Mouse (Mus musculus): ENCODE results near the gene Psmd1. TPM values are rescaled to one million over a fixed set of nuclear protein-coding genes. Genes with fewer than 3 reads are reported as not detected.

The Psmd1 gene
- polyA plus RNA-seq, 1 experiment from 2014 or later = 123 TPM

- Histone ChIP-seq H3K36me3 (ENCODE audit: inconsistent target) (peaks cover 67% of the 10 kb centered on the region), H3K4me3 (ENCODE audit: inconsistent target) (no peak overlapping the region), H3K27ac (no peak overlapping the region), H3K79me2 (ENCODE audit: inconsistent target) (no peaks in the 10 kb centered on the region)
- 95% methylated on average over 6 of the region's 6 CpGs for WGBS (ENCODE audit: missing documents)
Measured at GRCm38 (mm10) chr1:86135315-86135714, 71.1 kb downstream of the Psmd1 start.

- no peak overlapping the region for H3K27ac ChIP-seq
- WGBS (ENCODE audit: missing documents) = 95% methylated on average over 3 of the region's 3 CpGs
Measured at GRCm38 (mm10) chr1:86141081-86141480, 76.9 kb downstream of the Psmd1 start.

GRCm38 (mm10) chr1:86143165-86143564, 79.0 kb downstream of the Psmd1 start:
- H3K79me2 ChIP-seq (ENCODE audit: inconsistent target) = no peaks in the 10 kb centered on the region
- H3K36me3 ChIP-seq (ENCODE audit: inconsistent target) = peaks cover 5% of the 10 kb centered on the region; the same call in 1 of the 2 replicates
- 78% methylated on average over 4 of the region's 4 CpGs for WGBS (ENCODE audit: missing documents)
- no peak overlapping the region for H3K27ac ChIP-seq
- no peak overlapping the region for H3K4me3 ChIP-seq (ENCODE audit: inconsistent target)

More at GRCm38 (mm10) chr1:86141081-86141480, 76.9 kb downstream of the Psmd1 start:
- Histone ChIP-seq H3K4me3 (ENCODE audit: inconsistent target) (no peak overlapping the region), H3K36me3 (ENCODE audit: inconsistent target) (peaks cover 24% of the 10 kb centered on the region; the same call in 1 of the 2 replicates), H3K79me2 (ENCODE audit: inconsistent target) (no peaks in the 10 kb centered on the region)

DNA sequence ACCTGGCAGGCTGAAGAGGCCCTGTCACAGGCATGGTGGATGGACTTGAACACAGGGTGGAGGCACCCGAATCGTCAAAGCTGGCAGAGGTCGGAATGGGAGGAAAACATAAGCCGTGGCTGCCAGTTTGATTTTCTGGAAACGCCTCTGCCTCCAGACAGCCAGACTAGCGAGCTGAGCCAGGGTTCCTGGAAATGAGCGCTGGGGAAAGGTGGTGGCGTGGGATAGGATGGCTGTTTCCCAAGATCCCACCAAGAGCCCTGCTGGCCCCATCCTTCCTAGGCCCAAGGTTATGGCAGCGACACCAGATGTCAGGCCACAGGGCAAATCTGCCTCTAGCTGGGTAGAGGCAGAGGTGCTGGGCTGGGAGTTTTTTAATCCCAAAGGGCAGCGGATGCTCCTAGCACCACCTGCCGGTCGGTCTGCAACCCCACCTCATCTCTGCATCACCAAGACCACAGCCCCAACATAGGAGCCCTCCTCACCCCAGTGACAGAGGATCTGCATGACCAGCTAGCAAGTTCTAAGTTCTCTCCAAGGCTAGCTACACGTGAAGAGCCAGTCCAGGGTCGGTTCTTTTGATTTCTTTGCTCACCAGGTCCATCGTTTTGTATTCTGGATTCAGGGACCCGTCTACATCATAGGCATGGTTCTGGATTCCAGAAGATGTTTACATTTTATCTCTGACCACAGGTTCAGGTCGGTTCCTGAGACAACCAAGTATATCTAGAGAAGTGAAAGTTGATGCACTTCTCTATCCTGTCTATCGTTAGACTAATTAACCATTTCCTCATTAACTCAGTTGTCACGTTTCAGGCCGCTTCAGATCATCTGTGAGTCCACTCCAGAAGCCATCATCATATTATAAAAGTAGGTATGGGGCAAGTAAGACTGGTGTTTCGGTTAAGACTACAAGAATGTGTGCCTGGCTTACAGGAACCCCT, 80.1 kb downstream of the Psmd1 start:
- H3K4me3 ChIP-seq (ENCODE audit: inconsistent target) = no peak overlapping the region
- H3K36me3 ChIP-seq (ENCODE audit: inconsistent target) = no peaks in the 10 kb centered on the region; the same call in 1 of the 2 replicates
- 72% methylated on average over 21 of the region's 21 CpGs for WGBS (ENCODE audit: missing documents)
- no peak overlapping the region for H3K27ac ChIP-seq
- no peaks in the 10 kb centered on the region for H3K79me2 ChIP-seq (ENCODE audit: inconsistent target)

DNA sequence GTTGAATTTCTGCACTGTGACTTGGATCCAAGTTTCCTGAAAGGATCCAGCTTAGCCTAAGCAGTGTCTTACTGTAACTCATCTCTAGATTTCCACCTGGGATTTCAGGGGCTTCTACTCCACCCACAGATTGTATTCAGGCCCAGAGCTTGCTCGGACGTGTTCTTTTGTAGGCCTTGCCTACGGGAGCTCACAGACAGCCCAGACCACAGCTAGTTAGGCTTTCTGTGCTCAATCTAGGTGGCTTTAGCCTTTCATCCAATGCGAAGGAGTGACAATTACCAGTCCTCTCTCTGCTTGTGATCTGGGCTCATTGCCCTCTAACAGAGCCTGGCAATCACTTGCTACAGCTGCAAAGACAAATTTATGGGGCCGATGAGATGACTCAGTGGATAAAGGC, 82.1 kb downstream of the Psmd1 start:
- H3K27ac ChIP-seq = no peak overlapping the region
- H3K79me2 ChIP-seq (ENCODE audit: inconsistent target) = no peaks in the 10 kb centered on the region
- no peak overlapping the region for H3K4me3 ChIP-seq (ENCODE audit: inconsistent target)
- no peaks in the 10 kb centered on the region for H3K36me3 ChIP-seq (ENCODE audit: inconsistent target)
- 89% methylated on average over 5 of the region's 5 CpGs for WGBS (ENCODE audit: missing documents)

DNA sequence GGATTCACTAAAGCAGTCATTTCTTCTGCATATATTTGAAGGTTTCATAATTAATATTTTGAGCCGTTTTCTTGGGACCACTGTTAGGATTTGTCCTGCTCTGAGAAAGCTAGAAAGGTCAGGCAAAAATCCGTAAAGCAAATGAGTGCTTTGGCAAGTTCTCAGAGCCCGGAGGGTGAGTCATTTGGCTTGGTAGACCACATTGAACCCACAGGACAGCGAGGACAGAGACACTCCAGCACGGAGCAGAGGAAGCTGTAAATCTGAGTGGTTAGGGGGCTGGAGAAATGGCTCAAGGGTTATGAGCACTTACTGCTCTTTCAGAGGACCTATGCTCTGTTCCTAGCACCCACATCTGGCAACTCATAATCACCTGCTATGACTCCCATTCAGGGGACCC, 83.4 kb downstream of the Psmd1 start:
- Histone ChIP-seq H3K36me3 (ENCODE audit: inconsistent target) (no peaks in the 10 kb centered on the region), H3K79me2 (ENCODE audit: inconsistent target) (no peaks in the 10 kb centered on the region), H3K27ac (no peak overlapping the region), H3K4me3 (ENCODE audit: inconsistent target) (no peak overlapping the region)
- WGBS (ENCODE audit: missing documents) = 16% methylated on average over 5 of the region's 5 CpGs

DNA sequence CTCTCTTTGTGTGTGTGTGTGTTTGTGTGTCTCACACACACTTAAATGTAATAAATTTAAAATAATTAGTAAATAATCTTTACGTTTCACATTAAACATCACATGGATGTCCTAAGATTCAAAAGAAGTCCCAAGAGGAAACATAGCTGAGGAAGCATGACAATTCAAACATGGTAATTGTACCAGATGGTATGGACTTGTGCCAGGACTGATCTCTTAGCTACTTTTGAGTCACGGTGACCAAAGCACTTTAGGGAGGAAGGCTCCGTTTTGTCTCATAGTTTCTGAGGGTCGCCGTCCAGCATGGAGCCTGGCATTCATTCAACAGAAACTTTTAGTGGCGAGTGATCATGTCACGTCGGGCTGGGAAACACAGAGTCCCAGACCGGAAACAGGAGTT, 84.0 kb downstream of the Psmd1 start:
- WGBS (ENCODE audit: missing documents) = 70% methylated on average over 9 of the region's 9 CpGs
- Histone ChIP-seq H3K36me3 (ENCODE audit: inconsistent target) (no peaks in the 10 kb centered on the region), H3K27ac (no peak overlapping the region), H3K4me3 (ENCODE audit: inconsistent target) (no peak overlapping the region), H3K79me2 (ENCODE audit: inconsistent target) (no peaks in the 10 kb centered on the region)

DNA sequence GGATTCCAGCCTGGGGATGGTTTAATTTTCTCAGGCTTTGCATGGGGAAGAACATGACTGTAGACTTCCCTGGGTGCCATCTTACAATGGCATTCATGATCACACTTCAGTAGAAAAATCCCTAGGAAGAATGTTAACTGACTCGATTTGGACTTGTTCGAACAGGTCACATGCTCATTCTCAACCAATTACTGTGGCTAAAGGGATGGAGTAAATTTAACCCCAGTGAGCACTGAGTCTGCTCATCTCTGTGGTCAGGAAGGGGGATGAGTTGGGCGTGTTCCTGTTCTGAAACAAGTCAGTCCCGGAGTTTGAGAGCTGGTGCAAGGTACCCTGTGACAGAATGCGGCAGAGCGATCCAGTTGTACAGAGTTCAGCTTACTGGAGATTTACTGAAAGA, 86.7 kb downstream of the Psmd1 start:
- 62% methylated on average over 6 of the region's 6 CpGs for WGBS (ENCODE audit: missing documents)
- no peaks in the 10 kb centered on the region for H3K79me2 ChIP-seq (ENCODE audit: inconsistent target)
- H3K4me3 ChIP-seq (ENCODE audit: inconsistent target) = no peak overlapping the region
- H3K36me3 ChIP-seq (ENCODE audit: inconsistent target) = no peaks in the 10 kb centered on the region
- no peak overlapping the region for H3K27ac ChIP-seq

DNA sequence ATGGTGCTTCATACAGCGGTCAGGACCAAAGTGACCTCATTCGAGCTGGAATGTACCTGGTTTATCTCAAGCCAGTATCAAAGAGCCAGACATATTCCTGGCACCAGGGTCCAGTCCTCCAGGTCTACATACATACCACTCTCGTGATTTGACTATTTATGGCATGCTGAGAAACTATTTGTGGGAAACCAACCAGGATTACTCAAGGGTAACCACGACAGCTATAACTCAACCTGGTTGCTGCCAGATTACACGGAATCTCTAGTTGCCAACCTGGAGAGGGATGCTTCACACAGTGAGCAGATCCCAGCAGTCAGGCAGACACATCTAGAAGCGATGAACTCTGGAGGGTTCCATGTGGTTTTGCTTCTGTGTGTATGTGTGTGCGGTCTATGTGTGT, 87.2 kb downstream of the Psmd1 start:
- WGBS (ENCODE audit: missing documents) = 72% methylated on average over 7 of the region's 7 CpGs
- H3K27ac ChIP-seq = no peak overlapping the region
- H3K4me3 ChIP-seq (ENCODE audit: inconsistent target) = no peak overlapping the region
- H3K36me3 ChIP-seq (ENCODE audit: inconsistent target) = no peaks in the 10 kb centered on the region
- H3K79me2 ChIP-seq (ENCODE audit: inconsistent target) = no peaks in the 10 kb centered on the region

- no peak overlapping the region for H3K27ac ChIP-seq
- no peaks in the 10 kb centered on the region for H3K36me3 ChIP-seq (ENCODE audit: inconsistent target)
- WGBS (ENCODE audit: missing documents) = 93% methylated on average over 1 of the region's 1 CpGs
- no peaks in the 10 kb centered on the region for H3K79me2 ChIP-seq (ENCODE audit: inconsistent target)
- H3K4me3 ChIP-seq (ENCODE audit: inconsistent target) = no peak overlapping the region
Measured at GRCm38 (mm10) chr1:86152618-86153017, 88.4 kb downstream of the Psmd1 start.

DNA sequence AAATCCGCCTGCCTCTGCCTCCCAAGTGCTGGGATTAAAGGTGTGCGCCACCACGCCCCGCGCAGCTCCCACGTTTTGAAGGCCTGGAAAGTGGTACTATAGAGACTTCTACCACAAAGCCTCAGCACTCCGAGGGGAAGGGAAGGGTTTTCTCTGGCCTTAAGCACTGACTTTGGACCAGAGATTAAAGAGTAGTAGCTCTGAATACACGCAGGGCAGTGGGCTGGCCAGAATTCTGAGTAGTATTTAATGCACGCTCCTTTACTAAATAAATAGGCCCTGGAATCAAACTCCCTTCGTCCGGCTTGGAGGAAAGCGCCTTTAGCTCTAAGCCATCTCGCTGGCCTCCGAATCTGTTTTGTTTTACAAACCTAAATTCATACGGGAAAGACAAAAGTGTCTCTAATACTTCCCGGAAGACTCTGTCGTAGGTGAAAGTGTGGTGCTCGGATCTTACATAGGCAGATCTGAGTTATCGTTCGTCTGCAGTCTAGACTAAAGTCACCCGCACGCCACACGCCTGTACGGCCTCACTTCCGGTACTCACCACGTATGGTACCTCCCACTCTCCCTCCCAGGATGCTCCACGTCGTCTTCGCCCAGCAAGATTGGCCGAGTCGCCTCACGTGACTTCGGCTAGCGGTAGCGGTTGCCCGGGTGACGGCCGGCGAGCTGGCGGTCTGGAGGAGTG, 90.1 kb downstream of the Psmd1 start, which contains the start of gene Armc9:
Gene Armc9 (plus strand): TSS at position 648 of the 691 bp plus-strand sequence.
- H3K79me2 ChIP-seq (ENCODE audit: inconsistent target) = no peaks in the 10 kb centered on the region
- H3K4me3 ChIP-seq (ENCODE audit: inconsistent target) = peak within 1 kb of the TSS; percentile 55
- H3K36me3 ChIP-seq (ENCODE audit: inconsistent target) = no peaks in the 10 kb centered on the region
- 5% methylated on average over 38 of the region's 40 CpGs for WGBS (ENCODE audit: missing documents)
- H3K27ac ChIP-seq = peak within 1 kb of the TSS; percentile 71

GRCm38 (mm10) chr1:86154824-86155164, 90.6 kb downstream of the Psmd1 start:
- Histone ChIP-seq H3K36me3 (ENCODE audit: inconsistent target) (no peaks in the 10 kb centered on the region), H3K79me2 (ENCODE audit: inconsistent target) (no peaks in the 10 kb centered on the region), H3K27ac (no peak overlapping the region), H3K4me3 (ENCODE audit: inconsistent target) (peak overlapping the region; percentile 55)
- WGBS (ENCODE audit: missing documents) = 0% methylated on average over 17 of the region's 18 CpGs

DNA sequence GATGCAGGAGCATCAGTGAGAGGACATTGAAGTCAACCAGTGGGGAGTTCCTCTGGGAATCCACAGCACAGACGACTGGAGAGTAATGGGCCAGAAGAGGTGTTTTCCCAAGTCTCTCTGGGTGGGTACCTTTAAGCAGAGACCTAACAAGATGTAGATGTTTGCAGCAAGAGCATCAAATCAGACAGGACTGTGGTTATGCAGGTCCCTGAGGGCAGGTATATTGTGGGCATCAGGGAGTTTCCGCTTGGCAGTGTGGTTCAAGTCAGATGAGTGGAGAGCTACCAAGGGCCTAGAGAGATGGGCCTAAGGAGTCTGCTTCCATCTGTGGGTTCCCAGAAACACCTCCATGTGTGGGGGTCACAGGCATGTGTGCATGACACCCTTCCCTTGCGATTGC, 91.9 kb downstream of the Psmd1 start:
- 86% methylated on average over 3 of the region's 3 CpGs for WGBS (ENCODE audit: missing documents)
- Histone ChIP-seq H3K36me3 (ENCODE audit: inconsistent target) (no peaks in the 10 kb centered on the region; the same call in 1 of the 2 replicates), H3K4me3 (ENCODE audit: inconsistent target) (no peak overlapping the region), H3K27ac (no peak overlapping the region), H3K79me2 (ENCODE audit: inconsistent target) (no peaks in the 10 kb centered on the region)

- H3K27ac ChIP-seq = no peak overlapping the region
- no peaks in the 10 kb centered on the region for H3K79me2 ChIP-seq (ENCODE audit: inconsistent target)
- WGBS (ENCODE audit: missing documents) = 95% methylated on average over 6 of the region's 6 CpGs
- H3K4me3 ChIP-seq (ENCODE audit: inconsistent target) = no peak overlapping the region
- no peaks in the 10 kb centered on the region; the same call in 1 of the 2 replicates for H3K36me3 ChIP-seq (ENCODE audit: inconsistent target)
Measured at GRCm38 (mm10) chr1:86156595-86156994, 92.4 kb downstream of the Psmd1 start.

DNA sequence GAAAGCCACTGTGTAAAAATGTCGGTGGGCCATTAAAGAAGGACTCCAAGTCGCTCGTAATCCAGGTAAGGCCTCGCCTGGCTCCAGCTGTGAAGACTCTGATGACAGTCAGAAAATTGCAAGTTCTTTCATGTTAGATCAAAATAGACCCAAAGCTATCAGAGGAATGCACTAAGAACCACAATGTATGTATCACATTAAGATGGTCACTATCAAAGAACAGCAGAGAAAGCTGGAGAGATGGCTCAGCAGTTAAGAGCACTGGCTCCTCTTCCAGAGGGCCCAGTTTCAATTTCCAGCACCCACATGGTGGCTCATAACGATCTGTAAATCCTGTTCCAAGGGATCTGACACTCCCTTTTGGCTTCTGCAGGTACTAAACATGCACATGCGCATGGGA, 95.9 kb downstream of the Psmd1 start:
- H3K4me3 ChIP-seq (ENCODE audit: inconsistent target) = no peak overlapping the region
- H3K36me3 ChIP-seq (ENCODE audit: inconsistent target) = no peaks in the 10 kb centered on the region; the same call in 1 of the 2 replicates
- 98% methylated on average over 6 of the region's 6 CpGs for WGBS (ENCODE audit: missing documents)
- no peaks in the 10 kb centered on the region for H3K79me2 ChIP-seq (ENCODE audit: inconsistent target)
- no peak overlapping the region for H3K27ac ChIP-seq

All from macrophage (primary cell).